Mouse (Mus musculus) B cell, adult (primary cell): ENCODE measurements around the gene Slc10a1. TPM values are rescaled to one million over a fixed set of nuclear protein-coding genes. Genes with fewer than 3 reads are reported as not detected.

ENCODE experiments used
- total RNA-seq: library from RNA; stranded (reverse); gene quantifications from 4 replicates; pipeline ENCODE4 v1.2.4, GENCODE M21; 2023; ENCODE audit not compliant: inconsistent age

The Slc10a1 gene
- not detected in 4 replicates for total RNA-seq

DNA sequence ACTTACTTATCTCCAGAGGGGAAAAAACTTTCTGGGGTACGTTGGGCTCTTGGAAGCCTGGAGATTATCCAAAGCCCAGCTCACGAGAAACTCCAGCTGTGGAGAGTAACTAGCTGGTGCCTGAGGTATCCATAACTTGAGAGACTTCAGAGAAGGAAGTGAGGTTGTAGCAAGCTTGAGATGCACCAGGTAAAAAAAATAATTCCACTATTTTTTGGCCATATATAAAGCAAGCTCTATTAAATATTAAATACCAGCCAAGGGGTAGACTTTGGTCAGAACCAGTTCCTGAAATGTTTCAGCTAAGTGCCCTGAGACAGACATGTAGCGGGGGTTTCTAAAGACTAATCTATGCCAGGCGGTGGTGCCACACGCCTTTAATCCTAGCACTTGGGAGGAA, at the start of gene Slc10a1:
TSS of gene Slc10a1 (minus strand) at position 101 of the 400 bp plus-strand sequence.

GRCm38 (mm10) chr12:80945334-80945995, 23.0 kb downstream of the Slc10a1 start, which contains the start of gene Srsf5:
Srsf5 (plus strand) TSS chr12:80945504.

Other genes starting within 250 kb of the Slc10a1 start
- gene Ccdc177, start 208.0 kb downstream of the Slc10a1 start, total RNA-seq = not detected in 4 replicates
- gene Susd6, start 178.2 kb downstream of the Slc10a1 start, total RNA-seq = 124 to 129 TPM (median 125 TPM) in 4 replicates
- gene Srsf5, start 23.2 kb downstream of the Slc10a1 start, total RNA-seq = 1,224 to 1,308 TPM (median 1,300 TPM) in 4 replicates
- 0.33 TPM in 1 of 4 replicates, not detected in the others for gene Smoc1, start 58.1 kb upstream of the Slc10a1 start, total RNA-seq